Mouse (Mus musculus): ENCODE measurements around the gene Klc1. TPM values are rescaled to one million over a fixed set of nuclear protein-coding genes. Genes with fewer than 3 reads are reported as not detected.
"Not testable (repeated sequence)": the region's sequence is repeated elsewhere in the genome, so short reads cannot be mapped to it uniquely, and the experiment has no call there.

Klc1 gene
- 79.5 and 85.0 TPM in 2 replicates for polyA plus RNA-seq (2012; rRNA removed)

DNA sequence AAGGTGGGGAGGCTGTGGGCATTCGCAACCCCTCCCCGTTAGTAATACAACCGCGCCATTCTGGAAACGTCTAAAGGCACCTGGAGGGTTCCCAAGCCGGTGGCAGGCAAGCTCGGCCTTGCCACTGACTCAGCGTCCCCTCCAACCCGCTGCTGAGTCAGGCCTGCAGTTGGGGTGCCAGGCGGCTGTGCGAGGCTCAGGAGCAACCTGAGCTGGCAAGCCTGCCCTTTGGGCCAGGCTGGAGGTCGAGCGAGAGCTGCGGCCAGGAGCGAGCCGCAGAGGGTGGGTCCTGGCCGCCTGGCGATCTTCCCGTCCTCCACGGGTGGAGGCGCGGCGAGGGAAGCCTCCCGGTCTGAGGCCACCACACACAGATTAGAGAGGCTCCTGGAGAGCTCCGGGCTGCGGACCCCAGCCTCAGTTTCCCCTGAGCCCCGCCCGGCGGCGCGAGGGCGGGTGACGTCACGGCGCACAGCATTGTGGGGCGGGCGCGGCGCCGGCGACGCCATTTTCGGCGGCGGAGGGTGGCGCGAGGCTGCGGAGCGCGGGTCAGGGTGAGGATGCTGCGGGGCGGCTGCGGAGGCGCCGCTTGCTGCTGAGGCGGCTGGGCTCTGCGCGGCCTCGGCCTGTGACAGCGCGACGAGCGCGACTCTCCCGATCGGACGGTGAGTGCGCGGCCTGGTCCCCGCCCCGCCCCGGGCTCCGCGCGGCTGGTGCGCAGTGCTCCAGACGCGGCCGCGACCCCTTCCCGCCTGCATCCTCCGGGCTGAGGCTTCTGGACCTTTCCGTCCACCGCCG is at the start of gene Klc1:
TSS of gene Klc1 (plus strand) at position 469 of the 795 bp plus-strand sequence.
- Histone ChIP-seq H3K36me3 (ENCODE audit: control insufficient read depth, insufficient read depth, low read length) (no peaks in the 10 kb centered on the region), H3K27ac (ENCODE audit: control insufficient read depth, insufficient read depth, low read length) (peak within 1 kb of the TSS; percentile 22; the same call in 1 of the 2 replicates), H3K4me1 (replicated peaks; ENCODE audit: control insufficient read depth, insufficient read depth, low read length) (peaks cover 16% of the 10 kb centered on the region), H3K4me3 (ENCODE audit: control insufficient read depth, insufficient read depth, low read length) (peak within 1 kb of the TSS; percentile 93), H3K27me3 (ENCODE audit: control insufficient read depth, insufficient read depth, low read length) (no peaks in the 10 kb centered on the region)
- DNase-seq, result peak; percentile 83
- under 1% methylated on average over 85 of the region's 85 CpGs for WGBS
- TF ChIP-seq POLR2A (IDR thresholded peaks at IDR 0.05; ENCODE audit: control insufficient read depth, extremely low read depth, insufficient read depth, low read length, poor library complexity) (peak; percentile 73), CTCF (IDR thresholded peaks at IDR 0.05; ENCODE audit: borderline replicate concordance, control insufficient read depth, extremely low read depth, insufficient read depth, low read length, poor library complexity) (no peak)

DNA sequence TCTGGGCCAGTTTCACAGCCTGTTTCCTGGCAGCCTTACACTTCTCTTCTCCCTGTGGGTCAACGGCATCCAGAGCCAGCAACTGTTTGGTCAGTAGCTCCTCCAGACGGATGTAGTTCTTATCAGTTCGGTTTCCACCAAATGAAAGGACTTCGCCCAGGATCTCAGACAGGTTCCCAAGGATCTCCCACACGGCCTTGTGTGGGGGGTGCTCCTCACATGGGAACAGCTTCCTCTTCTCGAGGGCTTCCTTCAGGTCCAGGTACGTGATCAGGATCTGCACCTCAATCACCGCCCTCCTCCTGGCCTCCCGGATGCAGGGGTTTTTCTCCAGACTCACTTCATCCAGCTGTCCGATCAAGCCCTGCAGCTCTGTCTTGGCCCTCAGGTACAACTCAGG is 48.6 kb upstream of the Klc1 start:
- TF ChIP-seq CTCF (IDR thresholded peaks at IDR 0.05; ENCODE audit: borderline replicate concordance, control insufficient read depth, extremely low read depth, insufficient read depth, low read length, poor library complexity) (no peak), POLR2A (IDR thresholded peaks at IDR 0.05; ENCODE audit: control insufficient read depth, extremely low read depth, insufficient read depth, low read length, poor library complexity) (no peak)
- DNase-seq, result no peak
- no peak overlapping the region for H3K27ac ChIP-seq (ENCODE audit: control insufficient read depth, insufficient read depth, low read length)
- H3K27me3 ChIP-seq (ENCODE audit: control insufficient read depth, insufficient read depth, low read length), result no peaks in the 10 kb centered on the region
- H3K4me3 ChIP-seq (ENCODE audit: control insufficient read depth, insufficient read depth, low read length), result no peak overlapping the region
- peaks cover 14% of the 10 kb centered on the region for H3K4me1 ChIP-seq (replicated peaks; ENCODE audit: control insufficient read depth, insufficient read depth, low read length)
- WGBS, result 99% methylated on average over 10 of the region's 10 CpGs
- peaks cover 23% of the 10 kb centered on the region for H3K36me3 ChIP-seq (ENCODE audit: control insufficient read depth, insufficient read depth, low read length)

DNA sequence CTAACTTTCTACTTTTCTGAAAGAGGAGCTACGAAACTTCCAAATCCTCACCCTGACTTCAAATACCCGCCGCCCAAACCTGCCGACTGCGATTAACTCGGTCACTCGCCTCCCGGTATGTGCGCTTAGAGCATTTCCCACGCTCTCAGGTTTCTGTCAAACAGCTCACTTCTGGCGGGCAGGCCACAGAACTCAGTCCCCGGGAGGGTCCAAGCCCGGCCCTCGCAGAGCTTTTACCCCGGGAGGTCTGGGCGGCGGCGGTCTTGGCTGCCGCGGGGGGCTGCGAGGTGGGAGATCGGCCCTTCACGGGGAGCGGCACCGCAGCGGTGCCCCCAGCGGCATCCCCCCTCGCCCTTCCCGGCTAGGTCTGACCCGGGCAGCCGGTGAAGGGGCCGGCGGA is 46.2 kb upstream of the Klc1 start:
- DNase-seq, result no peak
- H3K4me1 ChIP-seq (replicated peaks; ENCODE audit: control insufficient read depth, insufficient read depth, low read length), result peaks cover 14% of the 10 kb centered on the region
- no peaks in the 10 kb centered on the region for H3K27me3 ChIP-seq (ENCODE audit: control insufficient read depth, insufficient read depth, low read length)
- WGBS, result under 1% methylated on average over 33 of the region's 33 CpGs
- peaks cover 23% of the 10 kb centered on the region for H3K36me3 ChIP-seq (ENCODE audit: control insufficient read depth, insufficient read depth, low read length)
- H3K27ac ChIP-seq (ENCODE audit: control insufficient read depth, insufficient read depth, low read length), result no peak overlapping the region
- peak overlapping the region; percentile 70 for H3K4me3 ChIP-seq (ENCODE audit: control insufficient read depth, insufficient read depth, low read length)
- no peak for TF ChIP-seq POLR2A (IDR thresholded peaks at IDR 0.05; ENCODE audit: control insufficient read depth, extremely low read depth, insufficient read depth, low read length, poor library complexity)
- 0 out of 2 replicates have a peak, but pooled peaks have one; percentile 1 for TF ChIP-seq CTCF (IDR thresholded peaks at IDR 0.05; ENCODE audit: borderline replicate concordance, control insufficient read depth, extremely low read depth, insufficient read depth, low read length, poor library complexity)

DNA sequence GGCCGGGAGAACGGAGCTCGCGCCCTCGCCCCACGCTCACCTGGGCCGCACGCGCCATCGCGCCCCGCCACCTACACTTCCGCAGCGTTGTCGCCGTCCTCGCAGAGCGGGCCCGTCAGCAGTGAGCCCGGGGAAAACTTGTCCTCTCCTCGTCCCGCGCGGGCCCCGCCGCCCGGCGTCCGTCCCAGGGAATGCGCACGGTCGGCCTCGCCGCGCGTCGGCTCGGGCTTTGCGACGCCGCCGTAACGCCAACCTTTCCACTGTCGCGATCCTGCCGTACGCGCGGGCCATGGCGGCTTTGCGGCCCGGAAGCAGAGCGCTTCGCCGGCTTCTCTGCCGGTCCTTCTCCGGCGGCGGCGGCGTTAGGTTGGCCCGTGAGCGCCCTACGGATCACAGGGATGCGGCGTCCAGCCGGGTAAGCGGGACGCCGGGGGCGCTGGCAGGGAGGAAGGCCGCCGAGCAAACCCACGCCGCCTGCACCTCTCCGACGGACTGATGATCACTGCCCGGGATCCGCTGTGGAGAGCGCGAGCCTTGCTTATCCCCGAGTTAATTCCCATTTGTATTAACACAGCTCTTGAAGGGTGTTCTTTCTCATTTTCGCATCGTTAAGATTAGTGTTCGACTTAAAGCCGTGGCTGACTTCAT is 45.5 kb upstream of the Klc1 start, which contains the start of the genes Bag5 and Apopt1:
TSS of gene Bag5 (minus strand) at position 254 of the 648 bp plus-strand sequence.
TSS of gene Apopt1 (plus strand) at position 258 of the 648 bp plus-strand sequence.
- DNase-seq, result peak; percentile 93
- TF ChIP-seq CTCF (IDR thresholded peaks at IDR 0.05; ENCODE audit: borderline replicate concordance, control insufficient read depth, extremely low read depth, insufficient read depth, low read length, poor library complexity) (peak; percentile 29; the same call in 1 of the 2 replicates), POLR2A (IDR thresholded peaks at IDR 0.05; ENCODE audit: control insufficient read depth, extremely low read depth, insufficient read depth, low read length, poor library complexity) (peak; percentile 93)
- H3K27ac ChIP-seq (ENCODE audit: control insufficient read depth, insufficient read depth, low read length), result no peak within 1 kb of the TSS
- peaks cover 14% of the 10 kb centered on the region for H3K4me1 ChIP-seq (replicated peaks; ENCODE audit: control insufficient read depth, insufficient read depth, low read length)
- WGBS, result under 1% methylated on average over 86 of the region's 86 CpGs
- H3K4me3 ChIP-seq (ENCODE audit: control insufficient read depth, insufficient read depth, low read length), result peak within 1 kb of the TSS; percentile 70
- H3K36me3 ChIP-seq (ENCODE audit: control insufficient read depth, insufficient read depth, low read length), result peaks cover 23% of the 10 kb centered on the region
- H3K27me3 ChIP-seq (ENCODE audit: control insufficient read depth, insufficient read depth, low read length), result no peaks in the 10 kb centered on the region

DNA sequence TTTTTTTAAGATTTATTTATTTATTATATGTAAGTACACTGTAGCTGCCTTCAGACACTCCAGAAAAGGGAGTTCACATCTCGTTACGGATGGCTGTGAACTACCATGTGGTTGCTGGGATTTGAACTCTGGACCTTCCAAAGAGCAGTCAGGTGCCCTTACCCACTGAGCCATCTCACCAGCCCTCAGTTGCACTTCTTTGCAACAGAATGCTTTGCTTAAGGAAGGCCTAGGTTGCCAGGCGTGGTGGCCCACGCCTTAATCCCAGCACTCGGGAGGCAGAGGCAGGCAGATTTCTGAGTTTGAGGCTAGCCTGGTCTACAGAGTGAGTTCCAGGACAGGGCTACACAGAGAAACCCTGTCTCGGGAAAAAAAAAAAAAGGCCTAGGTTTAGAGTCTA is 44.8 kb upstream of the Klc1 start:
- Histone ChIP-seq H3K36me3 (ENCODE audit: control insufficient read depth, insufficient read depth, low read length) (peaks cover 20% of the 10 kb centered on the region), H3K4me1 (replicated peaks; ENCODE audit: control insufficient read depth, insufficient read depth, low read length) (peaks cover 14% of the 10 kb centered on the region)
- H3K4me3 ChIP-seq (ENCODE audit: control insufficient read depth, insufficient read depth, low read length); H3K27me3 ChIP-seq (ENCODE audit: control insufficient read depth, insufficient read depth, low read length); DNase-seq; H3K27ac ChIP-seq (ENCODE audit: control insufficient read depth, insufficient read depth, low read length): not testable (repeated sequence)
- 78% methylated on average over 6 of the region's 6 CpGs for WGBS

DNA sequence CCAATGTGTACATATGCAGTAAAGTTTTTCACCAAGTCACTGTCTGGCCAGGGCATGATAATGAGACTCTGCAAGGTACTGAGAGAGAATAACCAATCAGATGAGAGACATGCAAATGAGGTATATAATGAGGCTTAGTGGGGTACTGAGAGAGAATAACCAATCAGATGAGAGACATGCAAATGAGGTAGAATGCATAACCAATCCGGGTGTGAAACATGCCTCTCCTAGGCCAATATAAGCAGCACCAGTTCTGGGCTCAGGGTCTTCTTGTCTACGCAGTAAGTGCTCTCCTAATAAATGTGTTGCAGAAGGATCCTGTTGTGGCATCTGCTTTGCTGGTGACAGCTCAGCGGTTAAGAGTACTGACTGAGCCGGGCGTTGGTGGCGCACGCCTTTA is 42.1 kb upstream of the Klc1 start:
- Histone ChIP-seq H3K4me1 (replicated peaks; ENCODE audit: control insufficient read depth, insufficient read depth, low read length) (peaks cover 14% of the 10 kb centered on the region), H3K27me3 (ENCODE audit: control insufficient read depth, insufficient read depth, low read length) (no peaks in the 10 kb centered on the region), H3K27ac (ENCODE audit: control insufficient read depth, insufficient read depth, low read length) (no peak overlapping the region), H3K36me3 (ENCODE audit: control insufficient read depth, insufficient read depth, low read length) (no peaks in the 10 kb centered on the region), H3K4me3 (ENCODE audit: control insufficient read depth, insufficient read depth, low read length) (no peak overlapping the region)
- 98% methylated on average over 7 of the region's 7 CpGs for WGBS
- TF ChIP-seq POLR2A (IDR thresholded peaks at IDR 0.05; ENCODE audit: control insufficient read depth, extremely low read depth, insufficient read depth, low read length, poor library complexity), result no peak
- no peak for TF ChIP-seq CTCF (IDR thresholded peaks at IDR 0.05; ENCODE audit: borderline replicate concordance, control insufficient read depth, extremely low read depth, insufficient read depth, low read length, poor library complexity)
- DNase-seq, result no peak
